Mouse (Mus musculus): Measurements from ENCODE around the gene Rptor.

The Rptor gene

GRCm38 (mm10) chr11:119907006-119907650, 304.4 kb downstream of the Rptor start:
- DNase-seq (ENCODE audit: low spot score) = no peak

- no peak for DNase-seq (ENCODE audit: low spot score)
Measured at GRCm38 (mm10) chr11:119907711-119908110, 305.0 kb downstream of the Rptor start.

- peak; percentile 72 for DNase-seq (ENCODE audit: low spot score)
Measured at GRCm38 (mm10) chr11:119909436-119909835, 306.7 kb downstream of the Rptor start.

- no peak for DNase-seq (ENCODE audit: low spot score)
Measured at GRCm38 (mm10) chr11:119912845-119913244, 310.1 kb downstream of the Rptor start.

- DNase-seq (ENCODE audit: low spot score) = peak; percentile 94
Measured at GRCm38 (mm10) chr11:119913291-119913934, 310.7 kb downstream of the Rptor start, which contains the start of gene Chmp6. Gene Chmp6 (plus strand): TSS chr11:119913441.

GRCm38 (mm10) chr11:119913935-119914314, 311.2 kb downstream of the Rptor start:
- no peak for DNase-seq (ENCODE audit: low spot score)

- no peak for DNase-seq (ENCODE audit: low spot score)
Measured at GRCm38 (mm10) chr11:119914381-119914780, 311.7 kb downstream of the Rptor start.

GRCm38 (mm10) chr11:119915666-119916065, 313.0 kb downstream of the Rptor start:
- no peak for DNase-seq (ENCODE audit: low spot score)

- peak; percentile 33 for DNase-seq (ENCODE audit: low spot score)
Measured at GRCm38 (mm10) chr11:119916102-119916790, 313.5 kb downstream of the Rptor start.

GRCm38 (mm10) chr11:119916834-119917469, 314.2 kb downstream of the Rptor start:
- no peak for DNase-seq (ENCODE audit: low spot score)

- no peak for DNase-seq (ENCODE audit: low spot score)
Measured at GRCm38 (mm10) chr11:119918521-119918920, 315.8 kb downstream of the Rptor start.

- no peak for DNase-seq (ENCODE audit: low spot score)
Measured at GRCm38 (mm10) chr11:119919432-119919831, 316.7 kb downstream of the Rptor start.

- peak; percentile 59 for DNase-seq (ENCODE audit: low spot score)
Measured at GRCm38 (mm10) chr11:119919897-119920296, 317.2 kb downstream of the Rptor start.

GRCm38 (mm10) chr11:119920668-119921067, 318.0 kb downstream of the Rptor start:
- DNase-seq (ENCODE audit: low spot score) = no peak

- no peak for DNase-seq (ENCODE audit: low spot score)
Measured at GRCm38 (mm10) chr11:119925176-119925575, 322.5 kb downstream of the Rptor start.

GRCm38 (mm10) chr11:119926762-119927161, 324.1 kb downstream of the Rptor start:
- DNase-seq (ENCODE audit: low spot score) = no peak

- DNase-seq (ENCODE audit: low spot score) = no peak
Measured at GRCm38 (mm10) chr11:119928023-119928681, 325.4 kb downstream of the Rptor start.

GRCm38 (mm10) chr11:119929603-119930265, 327.0 kb downstream of the Rptor start:
- no peak for DNase-seq (ENCODE audit: low spot score)

- DNase-seq (ENCODE audit: low spot score) = no peak
Measured at GRCm38 (mm10) chr11:119931809-119932208, 329.1 kb downstream of the Rptor start.

- no peak for DNase-seq (ENCODE audit: low spot score)
Measured at GRCm38 (mm10) chr11:119933142-119933541, 330.4 kb downstream of the Rptor start.

GRCm38 (mm10) chr11:119933819-119934583, 331.3 kb downstream of the Rptor start:
- DNase-seq (ENCODE audit: low spot score) = no peak
